Mouse (Mus musculus): ENCODE results near the gene Kat5.

DNA sequence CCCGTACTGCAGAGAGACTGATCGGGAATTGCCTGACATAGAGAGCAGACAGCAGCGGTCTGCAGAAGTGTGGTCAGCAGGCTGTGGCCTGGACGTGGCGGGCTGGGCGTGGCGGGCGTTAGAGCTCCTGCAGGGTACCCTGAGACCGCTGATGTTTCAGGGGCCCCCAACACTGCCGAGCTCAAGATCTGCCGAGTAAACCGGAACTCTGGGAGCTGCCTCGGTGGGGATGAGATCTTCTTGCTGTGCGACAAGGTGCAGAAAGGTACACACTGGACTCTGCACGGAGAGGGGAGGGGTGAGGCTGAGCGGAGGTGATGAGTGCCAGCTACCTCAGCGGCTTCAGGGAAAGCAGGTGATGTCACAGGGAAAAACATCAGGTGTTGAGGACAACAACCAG lies 31.0 kb upstream of the Kat5 start:
- TF ChIP-seq POLR2A (IDR thresholded peaks at IDR 0.05; ENCODE audit: low read depth, low read length): no peak
- TF ChIP-seq CTCF (conservative IDR thresholded peaks at IDR 0.05 in 1 of 2, IDR thresholded peaks at IDR 0.05 in 1 of 2; ENCODE audit: low read depth in 2 of 2, low read length in 2 of 2): no peak
